Mouse (Mus musculus) testis, adult 2 months (tissue): Measurements from ENCODE around the gene Gpx8.

Experiments used
- CTCF ChIP-seq: fragments of 200-500 bp; IDR thresholded peaks from 2 replicates; pipeline ENCODE4 v1.5.1; 2012; ENCODE audit warnings: low read depth, mild to moderate bottlenecking, inconsistent platforms, low read length, moderate library complexity; ENCODE audit not compliant: control insufficient read depth, insufficient read depth, insufficient replicate concordance
- POLR2A ChIP-seq: fragments of 200-500 bp; IDR thresholded peaks from 2 replicates; pipeline ENCODE4 v1.6.1; 2012; ENCODE audit warnings: low read depth, mild to moderate bottlenecking, inconsistent platforms, low read length, moderate library complexity; ENCODE audit not compliant: control insufficient read depth

- TF ChIP-seq CTCF = no peak
- TF ChIP-seq POLR2A = no peak
Measured at GRCm38 (mm10) chr13:113054230-113054629, 8.0 kb upstream of the Gpx8 start.
